Mouse (Mus musculus) macrophage (primary cell): ENCODE measurements around the gene Alg11. TPM values are rescaled to one million over a fixed set of nuclear protein-coding genes. Genes with fewer than 3 reads are reported as not detected.

Experiments used
- polyA plus RNA-seq: library from polyadenylated mRNA; stranded (reverse); fragments of 250-400 nt; gene quantifications from 3 replicates; pipeline ENCODE4 v1.2.4, GENCODE M21; 2018; ENCODE audit warnings: inconsistent platforms

Alg11 gene
- polyA plus RNA-seq, 1 experiment from 2014 or later: 11.5 TPM

Other genes with a start within 250 kb of the Alg11 start
- not detected in 3 replicates for gene Defb50, start 237.2 kb upstream of the Alg11 start, polyA plus RNA-seq
- not detected in 3 replicates for gene Defb2, start 220.8 kb upstream of the Alg11 start, polyA plus RNA-seq
- gene Defb10, start 201.8 kb upstream of the Alg11 start, polyA plus RNA-seq: not detected in 3 replicates
- gene Defb9, start 175.3 kb upstream of the Alg11 start, polyA plus RNA-seq: not detected in 3 replicates
- not detected in 3 replicates for gene Defb11, start 154.3 kb upstream of the Alg11 start, polyA plus RNA-seq
- gene Defb15, start 128.0 kb upstream of the Alg11 start, polyA plus RNA-seq: not detected in 3 replicates
- not detected in 3 replicates for gene Defb35, start 122.4 kb upstream of the Alg11 start, polyA plus RNA-seq
- not detected in 3 replicates for gene Defb13, start 114.0 kb upstream of the Alg11 start, polyA plus RNA-seq
- not detected in 3 replicates for gene Fam90a1a, start 102.0 kb upstream of the Alg11 start, polyA plus RNA-seq
- gene Ccdc70, start 90.9 kb upstream of the Alg11 start, polyA plus RNA-seq: not detected in 3 replicates
- gene Atp7b, start 416 bp upstream of the Alg11 start, polyA plus RNA-seq: not detected in 3 replicates
- gene Nek5, start 64.3 kb downstream of the Alg11 start, polyA plus RNA-seq: not detected in 3 replicates
- 0.77 to 1.0 TPM (median 0.79 TPM) in 3 replicates for gene Nek3, start 105.7 kb downstream of the Alg11 start, polyA plus RNA-seq
- gene Ckap2, start 125.1 kb downstream of the Alg11 start, polyA plus RNA-seq: 0.34 to 3.3 TPM (median 2.6 TPM) in 3 replicates
- gene Vps36, start 132.1 kb downstream of the Alg11 start, polyA plus RNA-seq: 18.8 to 27.6 TPM (median 20.9 TPM) in 3 replicates
- gene Thsd1, start 166.6 kb downstream of the Alg11 start, polyA plus RNA-seq: 0.22 to 0.42 TPM (median 0.23 TPM) in 3 replicates
- not detected in 3 replicates for gene Tpte, start 222.7 kb downstream of the Alg11 start, polyA plus RNA-seq